Mouse (Mus musculus) neural tube, embryonic 11.5 days (tissue): ENCODE results near the gene Bpifa2. TPM values are rescaled to one million over a fixed set of nuclear protein-coding genes. Genes with fewer than 3 reads are reported as not detected.

ENCODE experiments used
- polyA plus RNA-seq: library from polyadenylated mRNA; unstranded; fragments of >200 nt; fragmentation: Nextera tagmentation; extraction: Ambion mirVana; gene quantifications from 2 replicates; pipeline ENCODE4 v1.2.1, GENCODE M21; 2014

Bpifa2 gene
- polyA plus RNA-seq, 1 experiment from 2014 or later = not detected

Other genes with a start within 250 kb of the Bpifa2 start
- gene Efcab8, start 228.3 kb upstream of the Bpifa2 start, polyA plus RNA-seq = not detected in 2 replicates
- not detected in 2 replicates for gene Sun5, start 137.2 kb upstream of the Bpifa2 start, polyA plus RNA-seq
- not detected in 2 replicates for gene Bpifb2, start 133.2 kb upstream of the Bpifa2 start, polyA plus RNA-seq
- not detected in 2 replicates for gene Bpifb6, start 107.9 kb upstream of the Bpifa2 start, polyA plus RNA-seq
- not detected in 2 replicates for gene Bpifb3, start 90.0 kb upstream of the Bpifa2 start, polyA plus RNA-seq
- gene Bpifb4, start 70.1 kb upstream of the Bpifa2 start, polyA plus RNA-seq = not detected in 2 replicates
- not detected in 2 replicates for gene Bpifa6, start 33.3 kb upstream of the Bpifa2 start, polyA plus RNA-seq
- gene Bpifa3, start 122.1 kb downstream of the Bpifa2 start, polyA plus RNA-seq = not detected in 2 replicates
- not detected in 2 replicates for gene Bpifa1, start 134.6 kb downstream of the Bpifa2 start, polyA plus RNA-seq
- gene Bpifa5, start 154.3 kb downstream of the Bpifa2 start, polyA plus RNA-seq = not detected in 2 replicates
- not detected in 2 replicates for gene Bpifb1, start 182.6 kb downstream of the Bpifa2 start, polyA plus RNA-seq
- 0.15 TPM in 1 of 2 replicates, not detected in the other for gene Bpifb5, start 215.5 kb downstream of the Bpifa2 start, polyA plus RNA-seq
- not detected in 2 replicates for gene Bpifb9a, start 249.6 kb downstream of the Bpifa2 start, polyA plus RNA-seq